Mouse (Mus musculus) liver, embryonic 14.5 days (tissue): ENCODE results near the gene Hist1h3f. TPM values are rescaled to one million over a fixed set of nuclear protein-coding genes. Genes with fewer than 3 reads are reported as not detected.

Experiments used
- ATAC-seq: fragments of 200-750 bp; cut with Nextera tagmentation; 2 replicates; pipeline ENCODE4 v1.8.0; 2017; ENCODE audit warnings: moderate number of reproducible peaks, mild to moderate bottlenecking, moderate library complexity; ENCODE audit not compliant: insufficient read depth
- DNase-seq, 3 experiments: peaks; one replicate each; pipeline ENCODE4 v3.0.0-alpha.2; 2012 to 2013; ENCODE audit warnings: low read depth in 3 of 3, low spot score in 3 of 3
- H3K27ac ChIP-seq: fragments of 300-500 bp; sonication (generic); 2 replicates; pipeline ENCODE4 v1.5.1; 2014; ENCODE audit warnings: moderate library complexity, mild to moderate bottlenecking, control low read depth, inconsistent platforms
- H3K27me3 ChIP-seq: fragments of 300-500 bp; sonication (generic); 2 replicates; pipeline ENCODE4 v1.6.1; 2014; ENCODE audit warnings: mild to moderate bottlenecking, low read length, moderate library complexity; ENCODE audit not compliant: control insufficient read depth, insufficient read depth
- H3K36me3 ChIP-seq: fragments of 300-500 bp; sonication (generic); replicated peaks from 2 replicates; pipeline ENCODE4 v1.6.1; 2014; ENCODE audit warnings: low read depth; ENCODE audit not compliant: control insufficient read depth, insufficient read depth
- H3K4me1 ChIP-seq, 2 experiments: fragments of 200-500 bp in 1 of 2; fragments of 300-500 bp in 1 of 2; sonication (generic) in 1 of 2; replicated peaks; 2 replicates each; pipeline ENCODE4 v1.6.1; 2012 to 2014; ENCODE audit warnings: antibody characterized with exemption in 1 of 2, inconsistent platforms in 1 of 2, low read length in 1 of 2; ENCODE audit not compliant: control insufficient read depth in 2 of 2, insufficient read depth in 2 of 2
- H3K4me2 ChIP-seq: fragments of 300-500 bp; sonication (generic); 2 replicates; pipeline ENCODE4 v1.6.1; 2014; ENCODE audit warnings: low read depth, mild to moderate bottlenecking, control low read depth, moderate library complexity
- H3K4me3 ChIP-seq, 2 experiments: fragments of 200-500 bp in 1 of 2; fragments of 300-500 bp in 1 of 2; sonication (generic) in 1 of 2; 2 replicates each; pipeline ENCODE4 v1.5.1; 2012 to 2014; ENCODE audit warnings: low read depth in 2 of 2, low read length in 2 of 2, mild to moderate bottlenecking in 2 of 2, control low read depth in 1 of 2, inconsistent platforms in 1 of 2, moderate library complexity in 1 of 2; ENCODE audit not compliant: insufficient read depth in 1 of 2
- H3K9ac ChIP-seq: fragments of 300-500 bp; sonication (generic); replicated peaks from 2 replicates; pipeline ENCODE4 v1.6.1; 2014; ENCODE audit warnings: mild to moderate bottlenecking, control low read depth, moderate library complexity
- H3K9me3 ChIP-seq: fragments of 300-500 bp; sonication (generic); 2 replicates; pipeline ENCODE4 v1.6.1; 2016; ENCODE audit warnings: low read length, mixed read lengths; ENCODE audit not compliant: control insufficient read depth
- CTCF ChIP-seq: IDR thresholded peaks from 2 replicates; pipeline ENCODE4 v1.5.1; 2016; ENCODE audit warnings: antibody characterized with exemption, low read depth, control low read depth
- EP300 ChIP-seq: IDR thresholded peaks from 2 replicates; pipeline ENCODE4 v1.6.1; 2016; ENCODE audit warnings: antibody characterized with exemption, low read depth
- WGBS: fragments of 180-500 bp; shearing (Covaris S2); extraction: QIAGEN DNeasy Blood & Tissue Kit; methylation state at CpG from one replicate; pipeline ENCODE4 v1.1.7; 2014; ENCODE audit not compliant: insufficient replicate concordance; 5-methylcytosine and 5-hydroxymethylcytosine counted together
- polyA plus RNA-seq, 2 experiments: library from polyadenylated mRNA; depleted of rRNA in 1 of 2; stranded (reverse) in 1 of 2; unstranded in 1 of 2; fragments of >200 nt; fragmentation: Nextera tagmentation in 1 of 2; extraction: Ambion mirVana in 1 of 2; gene quantifications; 2 replicates each; pipeline versions ENCODE4 v1.2.1 to v1.2.3; 2012 to 2014

Hist1h3f gene
- polyA plus RNA-seq, 2 experiments = 1.1 to 5.1 TPM

DNA sequence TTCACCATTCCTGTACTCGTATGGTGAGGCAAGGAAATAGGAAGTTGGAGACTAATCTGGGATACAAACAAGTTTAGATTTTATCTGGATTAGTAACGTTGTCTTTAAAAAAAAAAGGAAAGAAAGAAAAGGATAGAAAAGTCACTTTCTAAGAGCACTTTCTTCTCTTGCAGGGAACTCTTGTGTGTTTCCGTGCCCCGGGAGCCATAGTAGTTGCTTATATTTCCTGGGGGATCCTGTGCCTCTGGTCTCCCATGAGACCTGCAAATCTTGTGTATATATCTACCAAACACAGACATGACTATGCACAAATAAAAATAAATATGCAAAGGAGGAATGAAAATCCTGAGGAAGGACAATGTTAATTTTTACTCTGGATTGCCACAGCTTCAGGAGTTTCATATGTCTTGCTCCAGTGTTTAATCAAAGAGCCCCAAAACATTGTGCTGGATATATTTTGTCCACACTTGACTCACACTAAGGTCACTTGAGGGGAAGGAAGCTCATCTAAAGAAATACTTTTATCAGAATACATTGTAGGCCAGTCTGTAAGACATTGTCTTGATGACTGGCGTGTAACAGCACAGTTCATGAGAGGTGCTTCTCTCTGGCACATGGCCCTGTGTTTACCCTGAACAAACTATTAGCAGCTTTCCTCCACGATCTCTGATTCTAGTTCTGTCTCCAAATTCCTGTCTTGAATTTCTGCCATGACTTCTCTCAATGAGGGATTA is 33.2 kb downstream of the Hist1h3f start:
- Histone ChIP-seq H3K36me3 (no peaks in the 10 kb centered on the region), H3K27me3 (no peaks in the 10 kb centered on the region), H3K9me3 (no peaks in the 10 kb centered on the region), H3K9ac (peak overlapping the region; percentile 99), H3K4me1 (peaks cover 18 to 21% of the 10 kb centered on the region in 2 experiments), H3K4me2 (peak overlapping the region; percentile 96), H3K4me3 (peak overlapping the region; percentile 65 to 69), H3K27ac (peak overlapping the region; percentile 98)
- WGBS = 35% methylated on average over 6 of the region's 6 CpGs
- TF ChIP-seq CTCF = no peak
- TF ChIP-seq EP300 = no peak
- DNase-seq (no peak), ATAC-seq (no peak)

GRCm38 (mm10) chr13:23577835-23578234 is 34.0 kb downstream of the Hist1h3f start:
- Histone ChIP-seq H3K36me3 (no peaks in the 10 kb centered on the region), H3K4me3 (peak overlapping the region in 1 of 2 experiments; percentile 8; a peak in 2 of 4 replicates), H3K9me3 (no peaks in the 10 kb centered on the region), H3K4me1 (peaks cover 22 to 23% of the 10 kb centered on the region in 2 experiments), H3K27me3 (no peaks in the 10 kb centered on the region), H3K27ac (peak overlapping the region; percentile 98), H3K4me2 (peak overlapping the region; percentile 96), H3K9ac (peak overlapping the region; percentile 57)
- ATAC-seq = no peak
- DNase-seq = no peak
- WGBS = 81% methylated on average over 1 of the region's 1 CpGs
- TF ChIP-seq EP300 (no peak), CTCF (no peak)

GRCm38 (mm10) chr13:23581408-23582218 is 37.8 kb downstream of the Hist1h3f start, which contains the start of gene Hist1h4d:
Gene Hist1h4d (plus strand): TSS chr13:23581598.
- Histone ChIP-seq H3K27ac (peak within 1 kb of the TSS; percentile 88), H3K36me3 (no peaks in the 10 kb centered on the region), H3K9me3 (no peaks in the 10 kb centered on the region), H3K4me3 (peak within 1 kb of the TSS; percentile 44 to 55), H3K4me2 (peak within 1 kb of the TSS; percentile 94), H3K9ac (peak within 1 kb of the TSS; percentile 87), H3K27me3 (no peaks in the 10 kb centered on the region), H3K4me1 (peaks cover 35 to 36% of the 10 kb centered on the region in 2 experiments)
- peak; percentile 95 to 97 (median 95) for DNase-seq
- TF ChIP-seq EP300 (peak; percentile 92), CTCF (0 out of 2 replicates have a peak, but pooled peaks have one; percentile 7)
- peak; percentile 82 for ATAC-seq
- under 1% methylated on average over 43 of the region's 43 CpGs for WGBS

GRCm38 (mm10) chr13:23582219-23583056 is 38.6 kb downstream of the Hist1h3f start:
- peak overlapping the region; percentile 88 for H3K27ac ChIP-seq
- 8% methylated on average over 6 of the region's 6 CpGs for WGBS
- H3K27me3 ChIP-seq = no peaks in the 10 kb centered on the region
- H3K9ac ChIP-seq = peak overlapping the region; percentile 87
- ATAC-seq (peak; percentile 1; the same call in 1 of the 2 replicates), DNase-seq (no peak)
- H3K36me3 ChIP-seq = no peaks in the 10 kb centered on the region
- H3K9me3 ChIP-seq = no peaks in the 10 kb centered on the region
- TF ChIP-seq EP300 = no peak
- no peak for TF ChIP-seq CTCF
- peaks cover 32 to 34% of the 10 kb centered on the region in 2 experiments for H3K4me1 ChIP-seq
- H3K4me3 ChIP-seq = peak overlapping the region; percentile 44 to 55
- peak overlapping the region; percentile 94 for H3K4me2 ChIP-seq
